Mouse (Mus musculus): ENCODE measurements around the gene Kcnj12. TPM values are rescaled to one million over a fixed set of nuclear protein-coding genes. Genes with fewer than 3 reads are reported as not detected.

The Kcnj12 gene
- polyA plus RNA-seq, 1 experiment from 2014 or later, result not detected

DNA sequence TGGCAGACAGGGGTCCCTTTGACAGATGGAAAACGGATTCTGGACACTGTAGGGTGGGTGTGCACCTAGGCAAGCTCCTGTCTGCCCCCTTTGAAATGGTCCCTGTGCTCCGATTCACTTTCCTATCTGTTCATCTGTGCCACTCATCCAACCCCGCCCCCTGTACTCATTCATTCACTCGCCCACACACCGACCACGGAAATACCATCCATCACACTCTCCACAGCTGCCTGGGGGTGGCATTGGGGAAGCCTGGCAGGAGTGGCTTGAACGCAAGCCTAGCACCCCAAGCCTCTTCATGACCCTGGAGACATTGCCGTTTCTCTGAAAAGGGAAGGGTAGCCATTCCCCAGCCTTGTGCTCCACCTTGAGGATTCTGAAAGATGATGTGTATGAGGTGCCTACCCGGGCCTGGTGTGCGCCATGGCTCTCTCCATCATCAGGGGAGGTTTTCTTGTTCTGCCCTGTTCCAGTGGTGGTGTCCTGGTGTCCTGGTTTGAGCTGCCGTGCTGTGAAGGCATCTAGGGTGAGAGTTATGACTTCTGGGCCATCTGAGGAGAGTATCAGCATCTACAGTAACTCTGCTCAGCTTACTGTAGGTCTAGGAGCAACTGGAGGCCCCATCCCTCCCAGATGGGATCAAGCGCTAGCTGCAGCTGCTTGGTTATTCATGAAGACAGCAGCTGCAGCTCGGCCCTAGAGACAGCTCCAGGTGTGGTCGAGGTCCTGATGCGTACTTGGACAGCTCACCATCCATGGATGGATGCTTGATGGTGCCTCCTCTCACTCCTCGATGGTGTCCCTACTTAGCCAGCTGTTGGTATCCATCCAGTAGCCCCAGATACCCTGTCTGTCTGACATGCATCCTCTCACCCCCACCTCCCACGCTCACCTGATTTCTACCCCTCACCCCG is 40.4 kb downstream of the Kcnj12 start:
- Histone ChIP-seq H3K27me3 (ENCODE audit: insufficient read depth, low read length) (no peaks in the 10 kb centered on the region), H3K9ac (replicated peaks) (no peak overlapping the region), H3K36me3 (replicated peaks; ENCODE audit: insufficient read depth, low read length) (no peaks in the 10 kb centered on the region), H3K4me3 (ENCODE audit: low read depth, low read length) (no peak overlapping the region), H3K4me1 (ENCODE audit: insufficient read depth) (peaks cover 3% of the 10 kb centered on the region; the same call in 1 of the 2 replicates), H3K9me3 (ENCODE audit: low read length) (no peaks in the 10 kb centered on the region), H3K4me2 (ENCODE audit: low read depth, low read length) (no peak overlapping the region), H3K27ac (ENCODE audit: low read depth) (no peak overlapping the region)
- DNase-seq (peak; percentile 12), ATAC-seq (no peak)
- TF ChIP-seq CTCF (IDR thresholded peaks at IDR 0.05; ENCODE audit: low read depth) (no peak), EP300 (IDR thresholded peaks at IDR 0.05; ENCODE audit: low read depth) (no peak)
- 74% methylated on average over 18 of the region's 18 CpGs for WGBS (ENCODE audit: insufficient replicate concordance)

DNA sequence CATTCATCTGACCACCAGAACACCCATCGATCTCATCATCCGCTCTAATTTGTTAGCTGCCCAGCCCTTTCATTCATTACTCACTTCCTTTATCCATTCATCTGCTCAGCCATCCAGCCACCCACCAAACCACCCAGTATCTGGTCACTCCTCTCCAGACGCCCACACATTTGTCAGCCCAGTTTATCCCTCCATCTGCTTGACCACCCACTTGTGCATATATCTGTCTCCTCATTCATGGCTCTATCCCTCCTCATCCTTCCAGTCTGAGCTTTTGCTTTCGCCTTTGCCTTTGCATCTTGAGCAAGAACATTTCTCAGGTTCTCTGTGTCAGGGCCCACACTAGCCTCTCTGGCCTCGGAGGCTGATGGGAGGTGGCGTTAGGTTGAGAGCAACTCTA is 41.1 kb downstream of the Kcnj12 start:
- TF ChIP-seq EP300 (IDR thresholded peaks at IDR 0.05; ENCODE audit: low read depth) (no peak), CTCF (IDR thresholded peaks at IDR 0.05; ENCODE audit: low read depth) (no peak)
- WGBS (ENCODE audit: insufficient replicate concordance), result 81% methylated on average over 6 of the region's 6 CpGs

DNA sequence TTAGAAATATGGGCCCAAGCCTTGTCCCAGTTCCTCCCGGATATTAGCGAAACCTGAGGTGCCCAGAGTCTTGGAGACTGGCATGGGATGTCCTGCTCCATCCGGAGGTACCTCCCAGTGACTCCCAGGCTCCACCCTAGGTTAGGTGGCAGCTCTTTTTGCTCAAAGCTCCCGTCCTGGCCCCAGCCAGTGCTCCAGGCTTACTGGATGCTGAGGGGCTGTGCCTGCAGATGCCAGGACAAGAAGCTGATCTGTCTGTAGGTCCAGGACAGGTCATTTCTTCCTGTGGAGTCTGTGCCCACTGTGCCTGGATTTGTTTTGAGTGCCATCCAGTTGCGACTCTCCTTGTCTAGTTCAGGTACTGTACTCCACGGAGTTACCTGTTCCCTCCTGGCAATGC is 43.3 kb downstream of the Kcnj12 start:
- Histone ChIP-seq H3K27ac (ENCODE audit: low read depth) (no peak overlapping the region), H3K27me3 (ENCODE audit: insufficient read depth, low read length) (no peaks in the 10 kb centered on the region), H3K36me3 (replicated peaks; ENCODE audit: insufficient read depth, low read length) (no peaks in the 10 kb centered on the region), H3K9ac (replicated peaks) (no peak overlapping the region), H3K4me2 (ENCODE audit: low read depth, low read length) (no peak overlapping the region), H3K4me1 (ENCODE audit: insufficient read depth) (peaks cover 7% of the 10 kb centered on the region; the same call in 1 of the 2 replicates), H3K4me3 (ENCODE audit: low read depth, low read length) (no peak overlapping the region), H3K9me3 (ENCODE audit: low read length) (no peaks in the 10 kb centered on the region)
- peak; percentile 10 for DNase-seq
- 77% methylated on average over 6 of the region's 6 CpGs for WGBS (ENCODE audit: insufficient replicate concordance)
- no peak for TF ChIP-seq CTCF (IDR thresholded peaks at IDR 0.05; ENCODE audit: low read depth)
- no peak for TF ChIP-seq EP300 (IDR thresholded peaks at IDR 0.05; ENCODE audit: low read depth)
- ATAC-seq, result no peak

More for the DNA sequence above, 41.1 kb downstream of the Kcnj12 start:
- no peak overlapping the region for H3K4me3 ChIP-seq (ENCODE audit: low read depth, low read length)
- H3K27me3 ChIP-seq (ENCODE audit: insufficient read depth, low read length), result no peaks in the 10 kb centered on the region
- no peaks in the 10 kb centered on the region for H3K36me3 ChIP-seq (replicated peaks; ENCODE audit: insufficient read depth, low read length)
- peaks cover 7% of the 10 kb centered on the region; the same call in 1 of the 2 replicates for H3K4me1 ChIP-seq (ENCODE audit: insufficient read depth)
- ATAC-seq, result no peak
- H3K9me3 ChIP-seq (ENCODE audit: low read length), result no peaks in the 10 kb centered on the region
- no peak for DNase-seq
- H3K9ac ChIP-seq (replicated peaks), result no peak overlapping the region
- H3K27ac ChIP-seq (ENCODE audit: low read depth), result no peak overlapping the region
- no peak overlapping the region for H3K4me2 ChIP-seq (ENCODE audit: low read depth, low read length)

DNA sequence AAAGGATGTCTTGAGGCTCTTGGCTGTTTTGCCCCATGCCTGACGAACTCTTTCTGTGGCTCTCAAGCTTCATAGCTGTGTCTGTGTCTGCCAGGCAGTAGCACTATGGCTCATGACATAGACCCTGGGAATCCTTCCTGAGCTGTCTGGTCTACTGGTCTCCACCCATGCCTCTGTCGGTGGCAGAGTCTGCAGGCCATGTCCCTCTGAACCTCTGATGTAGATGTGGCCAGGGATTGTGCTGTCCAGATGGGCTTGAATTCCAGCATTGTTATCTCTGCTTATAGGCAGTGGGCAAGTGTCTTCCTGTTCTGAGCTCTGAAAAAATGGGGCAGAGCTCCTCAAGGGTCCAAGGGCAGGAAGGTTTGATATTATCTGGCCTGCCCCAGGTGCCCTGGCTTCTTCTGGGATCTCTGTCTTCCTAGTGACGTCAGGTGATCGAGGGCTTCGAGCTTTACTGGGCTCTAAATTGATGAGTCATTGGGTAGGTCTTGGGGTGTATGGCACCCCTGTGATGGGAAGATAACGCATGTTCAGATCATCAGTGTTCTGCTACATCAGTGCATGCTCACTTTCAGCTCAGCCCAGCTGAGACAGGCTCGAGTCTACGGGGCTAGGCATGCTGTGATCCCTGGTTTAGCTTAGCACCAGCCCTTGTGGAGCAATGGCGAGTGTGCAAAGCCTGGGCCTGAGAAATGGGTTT is 44.9 kb downstream of the Kcnj12 start:
- peaks cover 7% of the 10 kb centered on the region; the same call in 1 of the 2 replicates for H3K4me1 ChIP-seq (ENCODE audit: insufficient read depth)
- no peaks in the 10 kb centered on the region for H3K27me3 ChIP-seq (ENCODE audit: insufficient read depth, low read length)
- H3K27ac ChIP-seq (ENCODE audit: low read depth), result 0 out of 2 replicates have a peak overlapping the region, but pooled peaks have one; percentile 7
- no peaks in the 10 kb centered on the region for H3K36me3 ChIP-seq (replicated peaks; ENCODE audit: insufficient read depth, low read length)
- WGBS (ENCODE audit: insufficient replicate concordance), result 62% methylated on average over 9 of the region's 9 CpGs
- no peak overlapping the region for H3K4me3 ChIP-seq (ENCODE audit: low read depth, low read length)
- peak overlapping the region; percentile 42 for H3K4me2 ChIP-seq (ENCODE audit: low read depth, low read length)
- DNase-seq (no peak), ATAC-seq (peak; percentile 88)
- no peak overlapping the region for H3K9ac ChIP-seq (replicated peaks)
- no peaks in the 10 kb centered on the region for H3K9me3 ChIP-seq (ENCODE audit: low read length)
- TF ChIP-seq CTCF (IDR thresholded peaks at IDR 0.05; ENCODE audit: low read depth) (no peak), EP300 (IDR thresholded peaks at IDR 0.05; ENCODE audit: low read depth) (no peak; the same call in 1 of the 2 replicates)

DNA sequence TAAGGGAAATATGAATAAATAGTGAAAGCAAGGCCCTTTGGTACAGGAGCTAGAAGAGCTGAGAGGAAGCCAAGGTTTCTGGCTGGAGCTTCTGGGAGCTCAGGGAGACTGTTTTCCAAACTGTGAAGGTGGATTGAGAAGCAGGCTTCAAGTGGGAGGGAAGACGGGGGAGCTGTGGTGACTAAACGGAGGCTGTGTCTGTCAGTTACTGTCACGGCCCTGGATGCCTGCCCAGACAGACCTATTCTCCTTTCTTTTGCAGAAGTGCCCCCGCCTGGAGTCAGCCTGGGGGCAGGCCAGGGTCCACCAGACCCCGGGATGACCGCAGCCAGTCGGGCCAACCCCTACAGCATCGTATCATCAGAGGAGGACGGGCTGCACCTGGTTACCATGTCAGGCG is 46.5 kb downstream of the Kcnj12 start:
- no peak overlapping the region for H3K27ac ChIP-seq (ENCODE audit: low read depth)
- no peak overlapping the region for H3K9ac ChIP-seq (replicated peaks)
- H3K36me3 ChIP-seq (replicated peaks; ENCODE audit: insufficient read depth, low read length), result no peaks in the 10 kb centered on the region
- no peaks in the 10 kb centered on the region for H3K9me3 ChIP-seq (ENCODE audit: low read length)
- TF ChIP-seq CTCF (IDR thresholded peaks at IDR 0.05; ENCODE audit: low read depth) (no peak), EP300 (IDR thresholded peaks at IDR 0.05; ENCODE audit: low read depth) (no peak)
- ATAC-seq (no peak), DNase-seq (no peak)
- no peak overlapping the region for H3K4me3 ChIP-seq (ENCODE audit: low read depth, low read length)
- WGBS (ENCODE audit: insufficient replicate concordance), result 79% methylated on average over 10 of the region's 10 CpGs
- H3K4me2 ChIP-seq (ENCODE audit: low read depth, low read length), result no peak overlapping the region
- H3K27me3 ChIP-seq (ENCODE audit: insufficient read depth, low read length), result no peaks in the 10 kb centered on the region
- peaks cover 7% of the 10 kb centered on the region; the same call in 1 of the 2 replicates for H3K4me1 ChIP-seq (ENCODE audit: insufficient read depth)

DNA sequence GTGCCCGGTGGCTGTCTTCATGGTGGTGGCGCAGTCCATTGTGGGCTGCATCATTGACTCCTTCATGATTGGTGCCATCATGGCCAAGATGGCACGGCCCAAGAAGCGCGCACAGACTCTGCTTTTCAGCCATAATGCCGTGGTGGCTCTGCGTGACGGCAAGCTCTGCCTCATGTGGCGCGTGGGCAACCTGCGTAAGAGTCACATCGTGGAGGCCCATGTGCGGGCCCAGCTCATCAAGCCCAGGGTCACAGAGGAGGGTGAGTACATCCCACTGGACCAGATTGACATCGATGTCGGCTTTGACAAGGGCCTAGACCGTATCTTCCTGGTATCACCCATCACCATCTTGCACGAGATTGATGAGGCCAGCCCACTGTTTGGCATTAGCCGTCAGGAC is 47.3 kb downstream of the Kcnj12 start:
- Histone ChIP-seq H3K27me3 (ENCODE audit: insufficient read depth, low read length) (no peaks in the 10 kb centered on the region), H3K27ac (ENCODE audit: low read depth) (no peak overlapping the region), H3K4me3 (ENCODE audit: low read depth, low read length) (no peak overlapping the region), H3K36me3 (replicated peaks; ENCODE audit: insufficient read depth, low read length) (no peaks in the 10 kb centered on the region), H3K4me2 (ENCODE audit: low read depth, low read length) (no peak overlapping the region), H3K4me1 (ENCODE audit: insufficient read depth) (peaks cover 12% of the 10 kb centered on the region; the same call in 1 of the 2 replicates), H3K9ac (replicated peaks) (no peak overlapping the region), H3K9me3 (ENCODE audit: low read length) (no peaks in the 10 kb centered on the region)
- no peak for ATAC-seq
- TF ChIP-seq CTCF (IDR thresholded peaks at IDR 0.05; ENCODE audit: low read depth), result no peak
- no peak for TF ChIP-seq EP300 (IDR thresholded peaks at IDR 0.05; ENCODE audit: low read depth)
- no peak for DNase-seq
- 97% methylated on average over 18 of the region's 18 CpGs for WGBS (ENCODE audit: insufficient replicate concordance)

All from liver, postnatal 0 days (tissue).